Mouse (Mus musculus): ENCODE results near the gene Mcrip1. TPM values are rescaled to one million over a fixed set of nuclear protein-coding genes. Genes with fewer than 3 reads are reported as not detected.

Gene Mcrip1
- polyA plus RNA-seq, 1 experiment from 2014 or later, result 219 TPM

DNA sequence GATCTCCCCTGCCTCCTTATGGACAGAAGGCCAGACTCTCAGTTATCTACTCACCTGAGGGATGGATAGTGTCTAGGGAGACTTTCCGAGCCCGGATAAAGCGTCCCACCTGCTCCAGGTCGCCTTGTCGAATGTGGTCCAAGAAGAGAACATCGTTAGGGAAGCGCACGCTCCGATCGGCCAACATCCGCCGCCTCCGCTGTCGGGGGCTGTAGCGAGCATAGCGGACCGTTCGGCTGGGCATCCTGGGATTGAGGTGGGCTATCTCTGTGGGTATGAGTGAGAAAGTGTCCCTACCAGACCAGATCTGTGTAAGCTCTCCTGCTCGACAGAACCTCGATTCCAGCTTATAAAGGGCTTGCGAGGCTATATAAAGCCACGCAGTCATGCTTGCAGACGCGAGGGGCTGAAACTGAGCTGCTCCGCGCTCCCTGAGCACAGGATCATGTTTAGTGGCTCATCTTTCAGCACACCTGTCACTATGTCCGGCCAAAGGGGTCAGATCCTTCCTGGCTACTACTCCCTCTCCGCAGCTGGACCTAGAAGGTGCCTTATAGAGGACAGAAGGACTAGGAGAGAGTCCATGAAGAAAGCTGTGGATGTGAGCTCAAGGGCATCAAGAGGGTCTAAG is 1.4 kb upstream of the Mcrip1 start, which contains the start of gene Ppp1r27:
Gene Ppp1r27, minus strand, starts transcription at position 323 of the 631 bp plus-strand sequence.
- Histone ChIP-seq H3K9ac (peak within 1 kb of the TSS; percentile 98), H3K9me3 (replicated peaks) (no peaks in the 10 kb centered on the region), H3K4me1 (peaks cover 26% of the 10 kb centered on the region), H3K27ac (peak within 1 kb of the TSS; percentile 83), H3K27me3 (no peaks in the 10 kb centered on the region), H3K36me3 (no peaks in the 10 kb centered on the region), H3K4me3 (peak within 1 kb of the TSS; percentile 90), H3K4me2 (replicated peaks) (peak within 1 kb of the TSS; percentile 94)
- ATAC-seq (ENCODE audit: low FRiP score), result no peak
- 93% methylated on average over 28 of the region's 28 CpGs for WGBS

DNA sequence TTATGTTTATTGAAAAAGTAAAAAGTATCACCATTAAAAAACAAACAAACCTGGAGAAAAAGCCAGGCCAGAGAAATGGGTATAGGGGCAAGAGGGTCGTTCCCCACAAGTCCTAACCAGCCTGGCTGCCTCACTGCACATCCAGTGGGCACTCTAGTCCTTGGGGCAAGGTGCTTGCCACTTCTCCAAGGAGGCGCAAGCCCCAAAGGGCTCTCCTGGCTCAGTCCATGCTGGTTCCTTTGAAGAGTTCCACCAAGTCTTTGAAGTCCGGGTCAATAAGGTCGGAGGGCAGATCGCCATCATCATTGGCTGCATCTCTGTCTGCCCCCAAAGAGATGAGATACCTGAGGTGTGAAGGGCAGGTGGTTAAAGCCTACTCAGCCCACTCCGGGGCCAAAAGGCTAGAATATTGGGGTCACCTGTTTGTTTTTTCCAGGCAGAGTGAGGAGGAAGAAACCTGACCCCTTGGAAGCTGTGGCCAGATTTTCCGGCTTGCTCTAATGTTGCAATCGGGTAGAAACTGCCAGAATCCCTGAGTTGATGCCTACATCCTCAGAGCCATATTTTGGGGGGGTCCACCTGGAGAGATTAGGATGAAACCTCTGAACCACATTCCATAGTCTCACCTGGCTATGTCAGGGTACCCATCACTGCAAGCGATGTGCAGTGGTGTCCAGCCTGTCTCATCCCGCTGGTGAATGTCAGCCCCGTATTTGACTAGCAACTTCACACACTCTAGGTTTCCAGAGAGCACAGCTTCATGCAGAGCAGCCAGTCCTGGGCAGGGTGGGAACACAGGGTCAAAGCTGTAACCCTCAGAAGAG is 671 bp upstream of the Mcrip1 start:
- peak overlapping the region; percentile 98 for H3K9ac ChIP-seq
- H3K27me3 ChIP-seq, result no peaks in the 10 kb centered on the region
- peak overlapping the region; percentile 83 for H3K27ac ChIP-seq
- H3K9me3 ChIP-seq (replicated peaks), result no peaks in the 10 kb centered on the region
- peak overlapping the region; percentile 94 for H3K4me2 ChIP-seq (replicated peaks)
- peak overlapping the region; percentile 90 for H3K4me3 ChIP-seq
- peaks cover 26% of the 10 kb centered on the region for H3K4me1 ChIP-seq
- no peaks in the 10 kb centered on the region for H3K36me3 ChIP-seq
- ATAC-seq (ENCODE audit: low FRiP score), result peak; percentile 47; the same call in 1 of the 2 replicates
- 73% methylated on average over 11 of the region's 11 CpGs for WGBS

- peak overlapping the region; percentile 83 for H3K27ac ChIP-seq
- peak overlapping the region; percentile 98 for H3K9ac ChIP-seq
Observed at GRCm38 (mm10) chr11:120548786-120549167, 750 bp downstream of the Mcrip1 start.

GRCm38 (mm10) chr11:120548214-120548613 is 1.3 kb downstream of the Mcrip1 start:
- peak overlapping the region; percentile 98 for H3K9ac ChIP-seq
- no peak for ATAC-seq (ENCODE audit: low FRiP score)

More at GRCm38 (mm10) chr11:120548786-120549167, 750 bp downstream of the Mcrip1 start:
- H3K4me3 ChIP-seq, result peak overlapping the region; percentile 90
- peaks cover 12% of the 10 kb centered on the region for H3K36me3 ChIP-seq
- no peaks in the 10 kb centered on the region for H3K9me3 ChIP-seq (replicated peaks)
- H3K4me1 ChIP-seq, result peaks cover 26% of the 10 kb centered on the region
- peak overlapping the region; percentile 94 for H3K4me2 ChIP-seq (replicated peaks)
- WGBS, result 39% methylated on average over 7 of the region's 7 CpGs
- ATAC-seq (ENCODE audit: low FRiP score), result no peak
- H3K27me3 ChIP-seq, result no peaks in the 10 kb centered on the region

GRCm38 (mm10) chr11:120547469-120547868 is 2.1 kb downstream of the Mcrip1 start:
- 73% methylated on average over 2 of the region's 2 CpGs for WGBS
- Histone ChIP-seq H3K4me1 (peaks cover 26% of the 10 kb centered on the region), H3K36me3 (peaks cover 26% of the 10 kb centered on the region), H3K27ac (no peak overlapping the region), H3K27me3 (no peaks in the 10 kb centered on the region), H3K4me3 (0 out of 2 replicates have a peak overlapping the region, but pooled peaks have one; percentile 0), H3K9me3 (replicated peaks) (no peaks in the 10 kb centered on the region), H3K9ac (no peak overlapping the region), H3K4me2 (replicated peaks) (no peak overlapping the region; the same call in 1 of the 2 replicates)
- ATAC-seq (ENCODE audit: low FRiP score), result no peak

More at GRCm38 (mm10) chr11:120548214-120548613, 1.3 kb downstream of the Mcrip1 start:
- Histone ChIP-seq H3K27ac (no peak overlapping the region), H3K9me3 (replicated peaks) (no peaks in the 10 kb centered on the region), H3K27me3 (no peaks in the 10 kb centered on the region), H3K4me1 (peaks cover 26% of the 10 kb centered on the region), H3K4me2 (replicated peaks) (peak overlapping the region; percentile 94), H3K4me3 (peak overlapping the region; percentile 90), H3K36me3 (peaks cover 18% of the 10 kb centered on the region)
- 84% methylated on average over 3 of the region's 3 CpGs for WGBS

DNA sequence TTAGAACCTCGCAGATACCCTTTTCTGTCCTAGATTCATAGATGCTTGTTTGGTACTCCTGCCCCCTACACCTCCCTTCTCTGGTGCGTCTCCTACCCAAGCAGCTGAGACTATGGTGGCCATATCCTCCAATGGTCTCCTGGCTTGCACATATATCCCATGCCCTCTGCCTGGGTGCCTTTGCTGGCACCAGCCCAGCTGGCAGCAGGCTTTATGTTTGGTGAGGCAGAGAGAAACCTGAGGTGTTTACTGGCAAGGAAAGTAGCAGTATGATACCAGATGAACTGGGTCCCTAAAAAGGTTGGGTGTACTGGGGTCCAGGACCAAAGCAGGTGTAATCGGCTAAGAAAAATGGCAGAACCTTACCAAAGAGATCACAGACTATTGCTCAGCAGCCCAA is 3.6 kb downstream of the Mcrip1 start:
- Histone ChIP-seq H3K4me2 (replicated peaks) (no peak overlapping the region), H3K4me1 (peaks cover 26% of the 10 kb centered on the region), H3K27ac (no peak overlapping the region), H3K9ac (no peak overlapping the region), H3K36me3 (peaks cover 32% of the 10 kb centered on the region), H3K27me3 (no peaks in the 10 kb centered on the region), H3K9me3 (replicated peaks) (no peaks in the 10 kb centered on the region), H3K4me3 (no peak overlapping the region)
- WGBS, result 95% methylated on average over 3 of the region's 3 CpGs
- no peak for ATAC-seq (ENCODE audit: low FRiP score)

- no peak overlapping the region for H3K27ac ChIP-seq
- H3K36me3 ChIP-seq, result peaks cover 32% of the 10 kb centered on the region
- 87% methylated on average over 6 of the region's 6 CpGs for WGBS
- H3K9ac ChIP-seq, result no peak overlapping the region
- no peaks in the 10 kb centered on the region for H3K27me3 ChIP-seq
- ATAC-seq (ENCODE audit: low FRiP score), result no peak
- H3K4me3 ChIP-seq, result no peak overlapping the region
- H3K4me2 ChIP-seq (replicated peaks), result no peak overlapping the region
- no peaks in the 10 kb centered on the region for H3K9me3 ChIP-seq (replicated peaks)
- H3K4me1 ChIP-seq, result peaks cover 21% of the 10 kb centered on the region
Observed at GRCm38 (mm10) chr11:120542376-120542775, 7.2 kb downstream of the Mcrip1 start.

DNA sequence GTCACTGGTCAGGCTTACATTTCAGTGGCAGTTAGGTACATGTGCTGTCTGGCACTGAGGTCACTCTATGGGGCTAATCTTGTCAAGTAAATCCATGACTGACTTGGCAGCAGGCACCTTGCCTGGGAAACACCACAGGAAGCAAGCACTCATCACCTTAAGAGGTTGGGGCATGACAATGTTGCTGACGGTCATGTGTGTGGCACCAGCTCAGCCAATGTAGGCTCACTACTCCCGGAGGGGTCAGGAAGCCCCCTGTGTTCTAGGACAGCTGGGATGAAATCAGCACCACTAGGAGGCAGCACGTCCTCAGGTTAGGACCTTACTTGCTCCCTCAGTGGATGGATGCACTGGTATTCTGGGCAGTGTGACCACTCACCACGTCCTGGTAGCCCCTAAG is 7.6 kb downstream of the Mcrip1 start:
- H3K4me3 ChIP-seq, result no peak overlapping the region
- H3K9ac ChIP-seq, result no peak overlapping the region
- no peak for ATAC-seq (ENCODE audit: low FRiP score)
- peaks cover 32% of the 10 kb centered on the region for H3K36me3 ChIP-seq
- 47% methylated on average over 4 of the region's 4 CpGs for WGBS
- H3K4me2 ChIP-seq (replicated peaks), result no peak overlapping the region
- no peak overlapping the region for H3K27ac ChIP-seq
- H3K27me3 ChIP-seq, result no peaks in the 10 kb centered on the region
- H3K9me3 ChIP-seq (replicated peaks), result no peaks in the 10 kb centered on the region
- peaks cover 19% of the 10 kb centered on the region for H3K4me1 ChIP-seq

DNA sequence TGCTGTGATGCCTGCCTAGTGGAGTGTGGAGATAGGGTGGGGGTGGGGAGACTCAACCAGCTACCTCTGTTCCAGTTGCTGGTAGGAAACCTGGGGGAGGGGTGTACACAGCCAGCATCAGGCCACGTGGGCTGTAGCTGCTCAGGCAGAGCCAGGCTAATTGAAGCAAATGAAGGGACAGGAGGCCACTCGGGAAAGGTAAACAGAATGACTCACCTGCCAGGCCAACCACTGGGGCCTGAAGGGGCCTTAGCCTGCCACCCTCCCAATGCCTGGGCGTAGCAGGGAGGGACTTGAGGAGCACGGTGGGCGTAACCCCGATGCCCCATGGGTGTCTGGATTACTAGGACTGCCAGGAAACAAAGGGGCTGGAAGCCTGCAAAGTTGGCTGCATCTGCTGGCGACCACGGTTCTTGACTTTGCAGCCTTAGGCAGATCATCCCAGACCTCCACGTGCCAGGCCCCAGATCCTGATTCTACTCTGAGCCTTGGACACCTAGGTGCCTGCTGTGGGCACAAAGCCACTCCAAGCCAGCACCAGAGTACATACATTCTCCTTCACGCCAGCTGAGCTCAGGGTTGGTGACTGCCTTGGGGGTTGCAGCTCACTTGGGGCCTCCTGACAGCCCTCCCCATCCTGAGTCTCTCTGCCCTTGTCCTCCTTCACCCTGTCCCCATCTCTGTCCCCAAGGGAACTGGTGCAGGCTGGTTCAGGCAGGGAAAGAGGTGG is 10.1 kb downstream of the Mcrip1 start:
- WGBS, result 25% methylated on average over 10 of the region's 10 CpGs
- ATAC-seq (ENCODE audit: low FRiP score), result peak; percentile 62

DNA sequence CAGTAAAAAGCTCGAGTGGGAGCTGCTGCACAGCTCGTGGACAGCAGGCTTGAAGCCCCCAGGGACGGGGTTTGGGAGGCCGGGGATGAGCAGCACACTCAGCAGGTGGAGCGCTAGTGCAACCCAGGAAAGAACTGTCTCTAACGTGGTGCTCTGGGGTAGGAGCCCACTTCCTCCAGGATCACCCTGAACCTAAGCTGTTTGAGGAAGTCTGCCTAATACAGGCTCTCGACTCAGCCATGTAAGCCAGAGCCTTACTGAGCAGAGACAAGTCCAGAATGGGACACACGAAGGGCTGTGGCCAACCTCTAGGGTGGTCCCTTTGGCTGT is 10.6 kb downstream of the Mcrip1 start:
- Histone ChIP-seq H3K9ac (0 out of 2 replicates have a peak overlapping the region, but pooled peaks have one; percentile 27), H3K4me1 (peaks cover 19% of the 10 kb centered on the region), H3K4me2 (replicated peaks) (peak overlapping the region; percentile 14; the same call in 1 of the 2 replicates), H3K27ac (peak overlapping the region; percentile 75), H3K36me3 (peaks cover 21% of the 10 kb centered on the region), H3K27me3 (peaks cover 10% of the 10 kb centered on the region; the same call in 1 of the 2 replicates), H3K9me3 (replicated peaks) (no peaks in the 10 kb centered on the region), H3K4me3 (no peak overlapping the region)
- WGBS, result 50% methylated on average over 8 of the region's 8 CpGs
- ATAC-seq (ENCODE audit: low FRiP score), result no peak; the same call in 1 of the 2 replicates

More for the DNA sequence above, 10.1 kb downstream of the Mcrip1 start:
- Histone ChIP-seq H3K9me3 (replicated peaks) (no peaks in the 10 kb centered on the region), H3K36me3 (peaks cover 26% of the 10 kb centered on the region), H3K4me2 (replicated peaks) (peak overlapping the region; percentile 14; the same call in 1 of the 2 replicates), H3K27ac (peak overlapping the region; percentile 75), H3K4me1 (peaks cover 19% of the 10 kb centered on the region), H3K4me3 (no peak overlapping the region), H3K9ac (peak overlapping the region; percentile 36; the same call in 1 of the 2 replicates), H3K27me3 (peaks cover 5% of the 10 kb centered on the region; the same call in 1 of the 2 replicates)

DNA sequence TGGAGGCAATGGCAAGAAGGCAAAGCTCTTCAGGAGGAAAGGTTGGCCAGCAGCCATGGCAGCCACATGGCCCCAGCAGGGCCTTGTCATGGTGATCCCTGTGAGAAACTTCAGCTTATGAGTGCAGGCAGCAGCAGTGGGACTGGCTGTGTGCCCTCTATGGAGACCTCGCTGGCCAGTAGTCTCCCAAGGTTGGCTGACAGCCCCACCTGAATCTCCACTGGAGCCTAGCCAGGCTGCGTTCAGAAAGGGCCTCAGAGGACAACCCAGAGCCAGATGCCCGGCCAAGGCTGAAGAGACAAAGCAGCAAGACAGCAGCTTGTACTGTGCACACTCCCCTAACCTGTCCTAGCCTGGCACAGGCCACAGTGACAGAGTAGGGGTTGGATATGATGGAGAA is 11.0 kb downstream of the Mcrip1 start:
- ATAC-seq (ENCODE audit: low FRiP score), result no peak
- 78% methylated on average over 3 of the region's 3 CpGs for WGBS
- peaks cover 17% of the 10 kb centered on the region for H3K36me3 ChIP-seq
- 0 out of 2 replicates have a peak overlapping the region, but pooled peaks have one; percentile 4 for H3K9ac ChIP-seq
- H3K4me1 ChIP-seq, result peaks cover 19% of the 10 kb centered on the region
- H3K9me3 ChIP-seq (replicated peaks), result no peaks in the 10 kb centered on the region
- peak overlapping the region; percentile 75 for H3K27ac ChIP-seq
- no peak overlapping the region for H3K4me3 ChIP-seq
- H3K4me2 ChIP-seq (replicated peaks), result no peak overlapping the region
- H3K27me3 ChIP-seq, result peaks cover 12% of the 10 kb centered on the region; the same call in 1 of the 2 replicates

DNA sequence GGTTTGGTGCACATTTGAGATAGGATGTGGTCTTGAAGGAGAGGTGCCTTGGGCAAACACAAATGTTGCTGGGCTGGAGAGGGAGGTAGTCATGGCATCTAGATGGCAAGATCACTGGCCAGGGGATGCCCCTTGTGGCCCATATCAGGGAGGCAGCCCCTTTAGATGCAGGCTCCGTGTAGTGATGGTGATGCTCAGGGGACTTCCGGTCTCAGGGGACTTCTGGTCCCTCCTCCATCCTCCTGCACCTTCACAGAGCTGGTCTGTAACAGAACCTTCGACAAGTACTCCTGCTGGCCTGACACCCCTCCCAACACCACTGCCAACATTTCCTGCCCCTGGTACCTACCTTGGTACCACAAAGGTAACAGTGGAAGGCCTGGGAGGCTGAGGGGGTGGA is 13.7 kb downstream of the Mcrip1 start:
- H3K4me1 ChIP-seq, result peaks cover 23% of the 10 kb centered on the region
- H3K4me3 ChIP-seq, result no peak overlapping the region
- no peaks in the 10 kb centered on the region for H3K36me3 ChIP-seq
- peaks cover 38% of the 10 kb centered on the region for H3K27me3 ChIP-seq
- no peak overlapping the region for H3K9ac ChIP-seq
- no peak overlapping the region for H3K27ac ChIP-seq
- whole genome bisulfite sequencing, result 80% methylated on average over 3 of the region's 3 CpGs
- H3K9me3 ChIP-seq (replicated peaks), result no peaks in the 10 kb centered on the region
- H3K4me2 ChIP-seq (replicated peaks), result no peak overlapping the region
- ATAC-seq (ENCODE audit: low FRiP score), result no peak

Data from hindbrain, embryonic 12.5 days (tissue).